Mouse (Mus musculus) adrenal gland, postnatal 14 days (tissue): ENCODE measurements at regions not wholly inside any gene's neighbourhood (a gene's known extent, or its start where the extent isn't known, plus 50 kb on each side); places are given as distances from the start of the nearest gene placed in this dataset.

ENCODE experiments used
- DNase-seq: peaks from one replicate; pipeline ENCODE4 v3.0.0; 2021; ENCODE audit warnings: mixed read lengths

GRCm38 (mm10) chr9:67610696-67611095 lies 51.2 kb upstream of the Tln2 start:
- DNase-seq, result no peak

- peak; percentile 18 for DNase-seq
These were observed 52.2 kb upstream of the Tln2 start for GRCm38 (mm10) chr9:67611676-67612075.

- DNase-seq, result no peak
These were observed 52.6 kb upstream of the Tln2 start for GRCm38 (mm10) chr9:67612101-67612500.

DNA sequence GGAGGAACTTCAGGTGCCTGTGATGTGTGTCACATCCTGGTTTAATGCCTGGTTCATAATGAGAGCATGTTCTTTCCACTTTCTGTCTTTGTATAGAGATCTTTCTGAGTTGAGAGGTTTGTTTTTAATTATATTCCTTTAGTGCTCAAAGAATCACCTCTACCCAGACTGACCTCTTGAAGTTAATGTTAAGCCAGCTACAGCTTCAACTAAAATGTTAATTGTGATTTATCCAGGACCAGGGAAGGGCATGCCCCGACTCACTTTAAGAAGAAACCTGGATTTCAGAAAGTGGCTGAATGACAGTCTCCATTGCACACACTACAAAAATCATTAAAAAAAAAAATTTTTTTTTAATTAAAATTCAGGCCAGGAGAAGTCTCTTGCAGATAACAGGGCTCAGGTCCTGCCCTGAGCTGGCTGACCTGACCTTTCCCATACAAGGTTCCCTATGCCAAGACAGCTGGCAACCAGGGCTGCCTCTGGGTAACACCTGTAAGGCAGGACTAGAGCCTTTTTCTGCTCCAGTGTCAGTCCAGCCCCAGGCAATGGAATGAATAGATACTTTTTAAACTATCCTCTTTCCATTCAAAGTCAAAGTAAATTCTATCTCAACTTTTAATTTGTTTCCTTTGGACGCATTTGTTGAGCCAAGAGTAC lies 54.7 kb upstream of the Tln2 start:
- DNase-seq, result peak; percentile 24

DNA sequence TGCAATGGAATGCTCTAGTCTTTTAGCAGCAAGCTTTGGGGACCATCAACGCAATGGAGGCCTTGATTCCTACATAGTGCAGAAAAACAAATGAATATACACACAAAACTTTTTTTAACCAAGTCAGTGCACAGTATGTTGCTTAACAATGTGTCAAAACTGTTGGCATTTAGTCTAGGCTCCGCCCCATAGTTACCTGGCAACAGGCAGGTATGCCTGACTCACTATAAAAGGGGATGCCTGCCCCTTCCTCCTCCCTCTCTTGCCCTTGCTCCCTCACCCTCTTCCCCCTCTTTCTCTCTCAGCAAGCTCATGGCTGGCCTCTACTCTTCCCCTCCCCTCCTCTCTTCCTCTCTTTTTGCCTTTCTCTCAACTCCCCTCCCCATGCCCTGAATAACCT lies 56.7 kb upstream of the Tln2 start:
- no peak for DNase-seq

GRCm38 (mm10) chr9:67617341-67618217 lies 58.1 kb upstream of the Tln2 start:
- no peak for DNase-seq

DNA sequence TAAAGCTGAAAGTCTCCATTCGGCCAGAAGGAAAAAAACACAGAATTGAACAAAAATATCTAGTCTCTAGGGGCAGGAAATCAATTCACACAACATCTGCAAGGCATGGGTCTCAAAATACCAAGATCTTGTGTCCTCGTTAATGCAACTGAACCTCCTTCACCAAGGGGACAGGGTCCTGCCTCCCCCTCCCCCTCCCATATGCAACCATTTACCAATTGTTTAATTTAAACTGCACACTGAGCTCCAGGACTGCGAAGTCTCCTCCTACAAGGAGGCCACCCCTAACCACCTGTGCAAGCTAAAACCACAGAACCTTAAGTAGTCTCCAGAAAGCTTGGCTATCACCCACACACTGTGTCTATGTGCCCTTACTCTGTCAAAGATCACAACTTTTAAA lies 61.4 kb upstream of the Tln2 start:
- no peak for DNase-seq

DNA sequence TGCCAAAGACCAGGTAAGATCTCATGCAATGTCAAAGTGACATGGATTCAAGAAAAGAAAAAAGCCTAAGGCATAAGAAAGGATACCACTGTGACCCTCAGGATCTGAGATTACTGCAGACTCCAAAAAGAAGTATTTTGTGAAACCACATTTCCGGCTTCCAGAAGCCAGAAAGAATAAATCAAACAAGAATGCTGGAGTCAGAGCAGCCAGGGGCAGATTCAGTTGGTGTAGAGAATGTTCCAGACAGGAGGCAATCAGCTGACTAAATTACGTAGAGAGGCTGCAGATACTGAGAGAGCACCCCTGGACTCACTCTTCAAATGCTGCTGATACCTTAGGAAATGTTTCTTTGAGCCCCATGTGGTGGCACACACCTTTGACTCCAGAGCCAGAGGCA lies 67.7 kb upstream of the Tln2 start:
- DNase-seq, result no peak

GRCm38 (mm10) chr9:67629624-67630023 lies 70.1 kb upstream of the Tln2 start:
- no peak for DNase-seq

- DNase-seq, result no peak
These were observed 70.7 kb upstream of the Tln2 start for GRCm38 (mm10) chr9:67630173-67630572.

GRCm38 (mm10) chr9:67631741-67632243 lies 72.3 kb upstream of the Tln2 start:
- no peak for DNase-seq

GRCm38 (mm10) chr9:67632521-67633025 lies 73.1 kb upstream of the Tln2 start:
- peak; percentile 38 for DNase-seq

- peak; percentile 56 for DNase-seq
These were observed 73.7 kb upstream of the Tln2 start for GRCm38 (mm10) chr9:67633026-67633741.

- peak; percentile 84 for DNase-seq
These were observed 74.4 kb upstream of the Tln2 start for GRCm38 (mm10) chr9:67633761-67634441.

DNA sequence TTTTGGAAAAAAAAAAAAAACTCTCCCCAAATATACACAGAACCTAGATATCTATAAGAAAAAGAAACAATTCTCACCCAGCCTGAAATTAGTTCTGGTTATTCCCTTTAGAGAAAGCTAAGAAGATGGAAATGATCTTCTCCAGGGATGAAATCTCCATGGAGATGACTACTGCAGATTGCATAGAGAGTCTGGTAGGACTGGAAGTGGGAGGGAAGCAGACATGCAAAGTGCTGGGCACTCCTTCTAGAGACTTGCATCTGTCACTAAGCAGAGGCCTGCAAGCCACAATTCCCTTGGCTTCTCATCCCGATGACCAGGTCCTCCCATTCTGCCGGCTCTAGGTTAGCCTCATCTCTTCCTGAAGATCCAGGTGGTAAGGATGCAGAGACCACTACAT lies 87.3 kb upstream of the Tln2 start:
- no peak for DNase-seq

- DNase-seq, result no peak
These were observed 94.5 kb upstream of the C2cd4b start for GRCm38 (mm10) chr9:67664773-67665172.

DNA sequence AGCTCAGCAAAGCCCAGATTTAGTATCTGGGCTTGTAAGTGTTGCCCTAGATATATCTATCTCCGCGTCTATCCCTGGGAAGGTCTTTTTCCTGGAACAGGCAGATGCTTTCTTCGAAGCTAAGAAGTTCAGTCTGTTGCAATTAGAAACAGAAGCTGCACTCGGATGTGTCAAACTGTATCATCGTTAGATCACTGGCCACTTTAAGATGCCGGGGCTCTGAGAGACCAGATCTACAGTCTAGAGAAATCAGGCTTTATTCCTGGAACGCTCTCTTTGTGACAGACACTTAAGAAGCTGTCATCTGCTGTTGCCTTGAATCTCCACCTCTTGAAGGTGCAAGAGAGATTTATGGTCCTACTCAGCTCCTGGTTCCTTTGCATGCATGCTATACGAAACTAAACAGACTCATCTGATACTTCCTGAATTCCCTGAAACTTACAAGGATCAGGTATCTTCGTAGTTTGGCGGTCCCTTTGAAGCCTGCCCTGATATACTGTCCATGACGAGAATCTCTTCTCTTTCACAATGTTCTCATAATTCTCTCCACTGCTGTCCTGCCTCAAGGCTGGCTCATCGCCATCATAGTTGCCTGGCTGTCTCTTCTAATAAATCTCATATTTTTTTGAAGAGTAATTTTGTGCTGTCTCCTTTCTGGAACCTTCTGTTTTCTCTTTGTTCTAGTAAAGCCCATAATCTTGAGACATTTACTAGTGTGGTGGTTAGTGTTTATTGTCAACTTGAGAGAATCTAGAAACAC lies 88.8 kb upstream of the C2cd4b start:
- peak; percentile 54 for DNase-seq

- no peak for DNase-seq
These were observed 82.3 kb upstream of the C2cd4b start for GRCm38 (mm10) chr9:67676906-67677305.

DNA sequence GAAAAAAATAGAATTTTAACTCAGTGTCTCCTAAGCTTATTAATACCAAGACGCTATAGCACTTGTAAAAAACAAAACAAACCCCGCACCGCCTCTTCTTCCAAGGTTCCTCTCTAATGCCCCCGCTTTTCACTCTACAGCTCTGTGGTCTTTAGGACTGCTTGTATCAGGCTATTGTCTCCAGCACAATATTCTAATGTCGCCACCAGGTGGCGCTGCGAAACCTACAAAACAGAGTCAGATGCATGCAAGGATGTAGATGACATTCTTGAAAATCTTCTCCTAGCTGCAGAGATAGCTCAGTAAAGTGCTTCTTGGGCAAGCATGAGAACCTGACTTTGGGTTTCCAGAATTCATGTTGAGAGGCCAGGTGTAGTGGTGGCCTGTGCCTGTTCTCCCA lies 75.9 kb upstream of the C2cd4b start:
- peak; percentile 75 for DNase-seq

DNA sequence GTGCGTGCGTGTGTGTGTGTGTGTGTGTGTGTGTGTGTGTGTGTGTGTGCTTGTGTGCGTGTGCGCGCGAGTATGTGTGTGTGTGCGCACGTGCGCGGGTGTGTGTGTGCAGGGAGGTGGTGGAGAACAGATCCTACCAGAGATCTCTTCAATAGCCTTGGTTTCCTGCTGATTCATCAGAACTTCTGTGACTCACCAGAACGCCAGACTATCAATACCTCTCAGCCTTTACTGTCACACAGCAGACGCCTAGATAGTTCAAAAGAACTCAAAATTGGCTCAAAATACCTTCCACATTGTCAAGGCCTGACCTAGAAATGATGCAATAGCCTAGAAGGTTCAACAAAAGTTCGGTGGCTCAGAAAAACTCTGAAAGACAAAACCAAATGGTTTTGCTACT lies 66.8 kb upstream of the C2cd4b start:
- peak; percentile 33 for DNase-seq

DNA sequence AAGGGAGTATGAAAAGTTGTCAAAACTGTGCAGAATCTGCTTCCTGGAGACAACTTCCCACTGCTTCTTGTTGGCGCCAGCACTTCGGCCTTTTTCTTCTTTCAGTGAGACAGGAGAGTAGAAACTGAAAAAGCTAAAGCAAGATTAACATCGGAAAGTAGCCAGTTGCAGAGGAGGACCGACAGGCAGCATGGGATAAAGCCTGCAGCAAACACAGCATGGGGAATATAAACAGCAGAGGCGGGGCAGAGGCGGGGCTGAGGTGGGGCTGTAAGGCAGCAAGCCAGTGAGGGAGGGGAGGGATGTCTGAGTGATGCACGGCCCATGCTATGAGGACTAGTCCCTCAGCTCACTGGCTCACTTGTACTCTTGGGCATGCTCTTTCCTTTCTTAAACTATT lies 65.5 kb upstream of the C2cd4b start:
- DNase-seq, result peak; percentile 56
